Mouse (Mus musculus): ENCODE results near the gene Ifi203. TPM values are rescaled to one million over a fixed set of nuclear protein-coding genes. Genes with fewer than 3 reads are reported as not detected.
"Not testable (repeated sequence)": the region's sequence is repeated elsewhere in the genome, so short reads cannot be mapped to it uniquely, and the experiment has no call there.

Ifi203 gene
- polyA plus RNA-seq, 1 experiment from 2014 or later, result 1.9 TPM

GRCm38 (mm10) chr1:173879225-173879987 is 63.1 kb downstream of the Ifi203 start:
- ATAC-seq (ENCODE audit: insufficient read depth, low FRiP score, low read depth); H3K9ac ChIP-seq; H3K4me2 ChIP-seq; H3K9me3 ChIP-seq; H3K36me3 ChIP-seq; H3K4me1 ChIP-seq; H3K4me3 ChIP-seq (replicated peaks); H3K27me3 ChIP-seq (replicated peaks); H3K27ac ChIP-seq: not testable (repeated sequence)
- WGBS, result 62% methylated on average over 5 of the region's 5 CpGs

- not testable (repeated sequence) for H3K4me3 ChIP-seq (replicated peaks); H3K9me3 ChIP-seq; H3K4me1 ChIP-seq; H3K4me2 ChIP-seq; H3K27me3 ChIP-seq (replicated peaks); H3K36me3 ChIP-seq; H3K9ac ChIP-seq; H3K27ac ChIP-seq; ATAC-seq (ENCODE audit: insufficient read depth, low FRiP score, low read depth)
- 86% methylated on average over 6 of the region's 6 CpGs for WGBS
Measured at GRCm38 (mm10) chr1:173878264-173878663, 64.2 kb downstream of the Ifi203 start.

GRCm38 (mm10) chr1:173877125-173877524 is 65.3 kb downstream of the Ifi203 start:
- not testable (repeated sequence) for ATAC-seq (ENCODE audit: insufficient read depth, low FRiP score, low read depth); H3K27me3 ChIP-seq (replicated peaks); H3K27ac ChIP-seq; H3K36me3 ChIP-seq; H3K9ac ChIP-seq; H3K4me3 ChIP-seq (replicated peaks); H3K4me1 ChIP-seq; H3K9me3 ChIP-seq; H3K4me2 ChIP-seq
- 82% methylated on average over 1 of the region's 1 CpGs for WGBS

Other genes starting within 250 kb of the Ifi203 start
- gene Ifi207, start 200.9 kb downstream of the Ifi203 start, polyA plus RNA-seq (2015; fragmentation: Nextera tagmentation; extraction: Ambion mirVana), result 1.1 and 1.2 TPM in 2 replicates
- gene Ifi204, start 175.7 kb downstream of the Ifi203 start, polyA plus RNA-seq (2015; fragmentation: Nextera tagmentation; extraction: Ambion mirVana), result 2.6 and 2.9 TPM in 2 replicates
- gene Ifi211, start 29.6 kb downstream of the Ifi203 start, polyA plus RNA-seq (2015; fragmentation: Nextera tagmentation; extraction: Ambion mirVana), result 0.92 and 1.2 TPM in 2 replicates
- 3.6 and 3.8 TPM in 2 replicates for gene Mndal, start 181 bp downstream of the Ifi203 start, polyA plus RNA-seq (2015; fragmentation: Nextera tagmentation; extraction: Ambion mirVana)
- 0.43 and 0.82 TPM in 2 replicates for gene Ifi202b, start 40.1 kb upstream of the Ifi203 start, polyA plus RNA-seq (2015; fragmentation: Nextera tagmentation; extraction: Ambion mirVana)
- gene Ifi205, start 89.1 kb upstream of the Ifi203 start, polyA plus RNA-seq (2015; fragmentation: Nextera tagmentation; extraction: Ambion mirVana), result 0.46 and 0.83 TPM in 2 replicates
- gene Olfr433, start 98.0 kb upstream of the Ifi203 start, polyA plus RNA-seq (2015; fragmentation: Nextera tagmentation; extraction: Ambion mirVana), result 0.05 and 0.09 TPM in 2 replicates
- gene Olfr432, start 106.5 kb upstream of the Ifi203 start, polyA plus RNA-seq (2015; fragmentation: Nextera tagmentation; extraction: Ambion mirVana), result not detected in 2 replicates
- gene Olfr430, start 123.9 kb upstream of the Ifi203 start, polyA plus RNA-seq (2015; fragmentation: Nextera tagmentation; extraction: Ambion mirVana), result not detected in 2 replicates
- gene Olfr429, start 141.7 kb upstream of the Ifi203 start, polyA plus RNA-seq (2015; fragmentation: Nextera tagmentation; extraction: Ambion mirVana), result not detected in 2 replicates
- not detected in 2 replicates for gene Olfr427, start 154.2 kb upstream of the Ifi203 start, polyA plus RNA-seq (2015; fragmentation: Nextera tagmentation; extraction: Ambion mirVana)
- not detected in 2 replicates for gene Olfr231, start 178.5 kb upstream of the Ifi203 start, polyA plus RNA-seq (2015; fragmentation: Nextera tagmentation; extraction: Ambion mirVana)
- gene Olfr424, start 188.8 kb upstream of the Ifi203 start, polyA plus RNA-seq (2015; fragmentation: Nextera tagmentation; extraction: Ambion mirVana), result not detected in 2 replicates
- not detected in 2 replicates for gene Olfr420, start 213.0 kb upstream of the Ifi203 start, polyA plus RNA-seq (2015; fragmentation: Nextera tagmentation; extraction: Ambion mirVana)
- gene Spta1, start 230.1 kb upstream of the Ifi203 start, polyA plus RNA-seq (2015; fragmentation: Nextera tagmentation; extraction: Ambion mirVana), result 1.3 and 2.8 TPM in 2 replicates